Mouse (Mus musculus): ENCODE measurements around the gene Atp5g1.

DNA sequence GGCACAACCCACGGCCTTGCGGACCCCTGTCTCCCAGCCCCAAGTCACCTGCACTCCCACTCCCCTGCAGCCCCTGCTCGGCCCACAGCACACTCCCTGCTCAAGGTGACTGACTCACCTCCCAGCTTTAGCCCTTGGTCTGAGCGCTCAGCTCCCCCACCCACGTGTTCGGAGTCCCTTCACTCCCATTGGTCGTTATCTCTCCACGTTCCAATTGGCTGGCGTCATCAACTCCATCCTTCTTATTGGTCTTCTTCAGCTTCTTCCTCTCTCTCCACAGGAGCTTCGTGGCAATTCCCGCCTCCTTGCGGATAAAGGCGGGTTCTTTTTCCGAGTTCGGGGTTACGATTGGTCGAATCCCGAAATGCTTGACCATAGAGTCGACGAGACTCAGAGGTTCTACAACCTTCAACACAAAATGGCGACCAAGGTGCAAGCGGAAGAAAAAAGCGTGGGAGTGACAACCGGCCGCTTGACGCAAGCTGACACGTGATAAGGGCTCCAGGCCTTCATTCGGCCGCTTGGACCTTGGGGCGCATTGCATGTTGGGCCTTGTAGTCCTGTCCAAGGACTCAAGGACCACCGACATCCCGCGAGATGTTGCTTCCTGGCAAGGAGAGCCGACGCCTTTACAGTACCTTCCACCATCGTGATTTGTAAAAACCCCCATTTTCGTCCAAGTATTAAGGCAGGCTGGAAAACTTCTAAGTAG, at the start of gene Atp5g1:
- TF ChIP-seq CTCF (IDR thresholded peaks at IDR 0.05; ENCODE audit: low read depth, low read length) (no peak), POLR2A (IDR thresholded peaks at IDR 0.05; ENCODE audit: insufficient read depth, low read length) (peak; percentile 97)
